Mouse (Mus musculus): ENCODE results near the gene Reps2.

- TF ChIP-seq CTCF (IDR thresholded peaks at IDR 0.05; ENCODE audit: control insufficient read depth, insufficient read depth, insufficient read length): no peak
- no peak for TF ChIP-seq MYOD1 (IDR thresholded peaks at IDR 0.05; ENCODE audit: control insufficient read depth, insufficient read length, low read depth)
- no peak for TF ChIP-seq FOSL1 (IDR thresholded peaks at IDR 0.05; ENCODE audit: insufficient read depth, low read length, poor library complexity, severe bottlenecking)
- no peak for TF ChIP-seq CEBPB (IDR thresholded peaks at IDR 0.05; ENCODE audit: low read depth)
Observed at GRCm38 (mm10) chrX:162462156-162462555, 181.3 kb downstream of the Reps2 start.

Data from C2C12 (cell line).